Mouse (Mus musculus) embryonic fibroblast, embryonic 13.5 days (primary cell): ENCODE measurements around the gene Drd3. TPM values are rescaled to one million over a fixed set of nuclear protein-coding genes. Genes with fewer than 3 reads are reported as not detected.
A peak's percentile ranks its signal among the peaks of the same experiment; 100 is the strongest.

Experiments
- H3K27ac ChIP-seq: 2 replicates; pipeline ENCODE4 v1.5.1; 2012; ENCODE audit warnings: low read length, control low read depth, inconsistent platforms; ENCODE audit not compliant: insufficient read depth
- H3K4me1 ChIP-seq: 2 replicates; pipeline ENCODE4 v1.6.1; 2011; ENCODE audit warnings: low read length; ENCODE audit not compliant: control insufficient read depth, insufficient read depth
- H3K4me3 ChIP-seq: 2 replicates; pipeline ENCODE4 v1.5.1; 2011; ENCODE audit warnings: mild to moderate bottlenecking, control low read depth, low read length; ENCODE audit not compliant: insufficient read depth
- CTCF ChIP-seq: IDR thresholded peaks from 2 replicates; pipeline ENCODE4 v1.5.1; 2011; ENCODE audit warnings: mild to moderate bottlenecking, control low read depth, low read length, moderate library complexity, borderline replicate concordance; ENCODE audit not compliant: insufficient read depth
- POLR2A ChIP-seq: IDR thresholded peaks from 2 replicates; pipeline ENCODE4 v1.6.1; 2011; ENCODE audit warnings: low read depth, mild to moderate bottlenecking, control low read depth, low read length, moderate library complexity
- polyA plus RNA-seq: library from polyadenylated mRNA; stranded (reverse); fragments of >200 nt; gene quantifications from 2 replicates; pipeline ENCODE4 v1.2.4, GENCODE M21; 2011; ENCODE audit warnings: low read depth; ENCODE audit not compliant: missing spikeins, insufficient read length

The Drd3 gene
- not detected in 2 replicates for polyA plus RNA-seq

GRCm38 (mm10) chr16:43753751-43754150 lies at the start of gene Drd3:
TSS of gene Drd3 (plus strand) at chr16:43754026.
- Histone ChIP-seq H3K4me1 (no peaks in the 10 kb centered on the region), H3K4me3 (no peak within 1 kb of the TSS), H3K27ac (no peak within 1 kb of the TSS)
- TF ChIP-seq CTCF (no peak), POLR2A (no peak)

DNA sequence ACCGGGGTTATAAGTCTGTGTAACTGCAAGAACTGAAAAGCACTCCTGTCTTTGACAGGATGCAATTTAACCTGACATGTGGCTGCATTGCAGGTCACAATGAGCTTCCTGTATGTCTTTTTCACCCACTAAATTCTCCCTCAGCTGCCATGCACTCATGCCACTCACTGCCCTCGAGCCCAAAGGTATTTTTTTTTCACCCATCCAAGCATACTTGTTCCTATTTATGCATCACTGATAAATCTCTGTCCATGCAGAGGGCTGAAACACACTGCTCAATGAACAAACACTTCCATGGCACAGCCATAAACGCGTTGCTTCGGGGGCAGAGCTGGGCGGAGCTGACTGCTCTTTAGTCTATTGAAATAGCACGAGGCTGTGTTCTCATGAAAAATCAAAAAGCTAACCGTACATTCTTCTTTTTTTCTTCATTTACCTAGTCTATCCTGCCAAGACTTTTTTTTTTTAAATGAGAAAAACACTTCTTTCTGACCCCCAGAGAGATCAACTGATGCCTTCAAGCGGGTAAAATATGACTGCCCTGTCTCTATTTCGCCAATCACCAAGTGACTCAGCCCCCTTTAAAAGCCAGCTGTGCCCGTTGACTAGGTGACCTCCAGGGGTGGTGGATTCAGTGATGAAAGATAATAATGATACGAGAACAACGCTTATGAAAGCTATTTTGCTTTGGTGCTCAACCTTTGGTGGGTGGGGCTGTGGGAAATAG lies 45.3 kb upstream of the Drd3 start:
- no peak overlapping the region for H3K27ac ChIP-seq
- H3K4me1 ChIP-seq, result no peaks in the 10 kb centered on the region
- H3K4me3 ChIP-seq, result no peak overlapping the region
- TF ChIP-seq POLR2A, result no peak

DNA sequence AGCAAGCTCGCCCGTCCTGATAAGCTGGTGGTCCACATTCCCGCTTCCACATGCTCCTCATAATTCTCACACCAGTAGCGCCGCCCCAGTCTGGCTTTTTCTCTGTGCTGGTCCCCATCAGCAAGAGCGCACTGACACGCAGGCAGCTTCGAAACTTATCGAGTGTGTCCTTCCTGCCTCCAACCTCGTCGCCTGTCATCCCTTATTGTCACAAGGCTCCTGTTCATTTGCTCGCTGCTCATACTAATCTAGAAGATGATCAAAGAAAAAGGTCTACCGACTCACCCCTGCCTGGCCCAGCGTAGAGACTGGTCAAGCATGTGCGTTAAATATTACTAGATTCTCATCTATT lies 44.8 kb upstream of the Drd3 start:
- Histone ChIP-seq H3K4me1 (no peaks in the 10 kb centered on the region), H3K4me3 (no peak overlapping the region), H3K27ac (no peak overlapping the region)
- no peak for TF ChIP-seq POLR2A
- no peak for TF ChIP-seq CTCF

- no peaks in the 10 kb centered on the region for H3K4me1 ChIP-seq
- no peak overlapping the region for H3K27ac ChIP-seq
Observed at GRCm38 (mm10) chr16:43709432-43710133, 44.2 kb upstream of the Drd3 start.

DNA sequence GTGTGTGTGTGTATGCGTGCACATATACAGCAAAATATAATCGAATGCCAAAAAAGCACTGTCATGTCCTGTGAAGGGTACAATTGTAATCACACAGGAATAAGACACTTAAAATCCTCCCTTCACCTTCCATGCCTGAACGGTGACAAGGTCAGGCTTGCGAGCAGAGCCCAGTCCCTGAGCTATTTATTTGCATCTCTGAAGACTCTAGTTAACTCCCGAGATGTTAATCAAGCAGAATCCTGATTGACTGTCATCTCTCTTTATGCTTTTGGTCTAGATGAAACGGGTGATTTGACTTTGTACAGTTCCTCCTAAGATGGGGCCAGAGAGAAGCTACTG lies 43.7 kb upstream of the Drd3 start:
- Histone ChIP-seq H3K4me1 (no peaks in the 10 kb centered on the region), H3K27ac (no peak overlapping the region), H3K4me3 (no peak overlapping the region)
- TF ChIP-seq POLR2A (no peak), CTCF (no peak)

More at GRCm38 (mm10) chr16:43709432-43710133, 44.2 kb upstream of the Drd3 start:
- no peak for TF ChIP-seq POLR2A
- TF ChIP-seq CTCF, result no peak
- no peak overlapping the region for H3K4me3 ChIP-seq

GRCm38 (mm10) chr16:43710651-43711050 lies 43.2 kb upstream of the Drd3 start:
- Histone ChIP-seq H3K27ac (no peak overlapping the region), H3K4me3 (no peak overlapping the region), H3K4me1 (no peaks in the 10 kb centered on the region)
- no peak for TF ChIP-seq POLR2A
- no peak for TF ChIP-seq CTCF

DNA sequence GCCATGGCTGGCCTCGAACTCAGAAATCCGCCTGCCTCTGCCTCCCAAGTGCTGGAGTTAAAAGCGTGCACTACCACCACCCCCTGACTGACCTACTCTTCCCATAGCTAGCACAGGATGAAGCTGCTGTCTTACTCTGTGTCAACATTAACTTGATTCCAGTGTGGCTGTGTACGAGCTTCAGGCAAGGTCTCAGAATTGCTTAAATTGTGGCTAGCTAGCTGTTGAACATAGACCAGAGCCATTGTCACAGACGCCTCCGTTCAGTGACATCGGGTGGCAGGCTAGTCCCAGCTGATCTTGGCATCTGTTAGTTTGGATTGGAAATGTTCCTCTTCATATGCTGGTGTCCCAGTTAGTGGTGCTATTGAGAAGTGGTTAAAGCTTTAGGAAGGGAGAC lies 42.5 kb upstream of the Drd3 start:
- TF ChIP-seq POLR2A, result no peak
- no peak for TF ChIP-seq CTCF
- Histone ChIP-seq H3K4me1 (no peaks in the 10 kb centered on the region), H3K4me3 (no peak overlapping the region), H3K27ac (no peak overlapping the region)

GRCm38 (mm10) chr16:43724444-43724843 lies 29.4 kb upstream of the Drd3 start:
- TF ChIP-seq CTCF (0 out of 2 replicates have a peak, but pooled peaks have one; percentile 15), POLR2A (no peak)
- H3K27ac ChIP-seq, result no peak overlapping the region
- no peak overlapping the region for H3K4me3 ChIP-seq
- no peaks in the 10 kb centered on the region for H3K4me1 ChIP-seq

- TF ChIP-seq CTCF (no peak), POLR2A (no peak)
- Histone ChIP-seq H3K4me3 (no peak overlapping the region), H3K27ac (no peak overlapping the region), H3K4me1 (no peaks in the 10 kb centered on the region)
Observed at GRCm38 (mm10) chr16:43729506-43730221, 24.2 kb upstream of the Drd3 start.

- Histone ChIP-seq H3K27ac (no peak overlapping the region), H3K4me1 (no peaks in the 10 kb centered on the region), H3K4me3 (no peak overlapping the region)
- TF ChIP-seq POLR2A (no peak), CTCF (no peak)
Observed at GRCm38 (mm10) chr16:43730281-43730680, 23.5 kb upstream of the Drd3 start.
